Mouse (Mus musculus): ENCODE data around the gene Gm20388. TPM values are rescaled to one million over a fixed set of nuclear protein-coding genes. Genes with fewer than 3 reads are reported as not detected.
A peak's percentile ranks its signal among the peaks of the same experiment; 100 is the strongest.

Gene Gm20388
- polyA plus RNA-seq, 1 experiment from 2014 or later = not detected

- DNase-seq (no peak), ATAC-seq (ENCODE audit: low read depth) (no peak)
- 35% methylated on average over 14 of the region's 14 CpGs for WGBS (ENCODE audit: insufficient replicate concordance)
These were observed 1006.3 kb downstream of the Gm20388 start for GRCm38 (mm10) chr8:120916831-120917435.

DNA sequence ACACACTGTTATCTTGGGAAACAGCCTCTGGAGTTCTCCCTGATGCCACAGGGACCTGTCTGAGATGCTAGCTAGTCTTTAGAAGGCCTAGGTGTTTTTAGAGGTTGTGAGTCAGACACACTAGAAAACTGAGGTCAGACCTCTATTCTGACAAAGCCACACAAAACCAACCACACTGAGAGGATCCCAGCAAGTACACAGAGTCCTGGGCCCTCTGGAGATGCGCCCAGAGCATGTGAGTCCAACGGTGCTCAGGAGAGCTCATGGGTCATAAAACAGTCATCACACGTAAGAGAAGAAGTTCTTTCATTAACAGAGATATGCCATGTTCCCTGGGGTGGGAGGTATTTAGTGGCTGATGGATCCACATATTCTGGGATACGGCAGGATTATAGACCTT lies 1009.9 kb downstream of the Gm20388 start:
- no peak for ATAC-seq (ENCODE audit: low read depth)
- Histone ChIP-seq H3K27ac (no peak overlapping the region), H3K4me1 (replicated peaks) (no peaks in the 10 kb centered on the region), H3K27me3 (no peaks in the 10 kb centered on the region), H3K36me3 (no peaks in the 10 kb centered on the region), H3K4me2 (no peak overlapping the region), H3K9ac (no peak overlapping the region), H3K9me3 (replicated peaks) (no peaks in the 10 kb centered on the region), H3K4me3 (replicated peaks) (no peak overlapping the region)
- WGBS (ENCODE audit: insufficient replicate concordance) = 69% methylated on average over 4 of the region's 4 CpGs
- no peak for DNase-seq

More at GRCm38 (mm10) chr8:120916831-120917435, 1006.3 kb downstream of the Gm20388 start:
- H3K9me3 ChIP-seq (replicated peaks) = no peaks in the 10 kb centered on the region
- no peaks in the 10 kb centered on the region for H3K36me3 ChIP-seq
- H3K4me2 ChIP-seq = no peak overlapping the region
- H3K27ac ChIP-seq = no peak overlapping the region
- no peak overlapping the region for H3K9ac ChIP-seq
- no peaks in the 10 kb centered on the region for H3K27me3 ChIP-seq
- no peaks in the 10 kb centered on the region for H3K4me1 ChIP-seq (replicated peaks)
- no peak overlapping the region for H3K4me3 ChIP-seq (replicated peaks)

DNA sequence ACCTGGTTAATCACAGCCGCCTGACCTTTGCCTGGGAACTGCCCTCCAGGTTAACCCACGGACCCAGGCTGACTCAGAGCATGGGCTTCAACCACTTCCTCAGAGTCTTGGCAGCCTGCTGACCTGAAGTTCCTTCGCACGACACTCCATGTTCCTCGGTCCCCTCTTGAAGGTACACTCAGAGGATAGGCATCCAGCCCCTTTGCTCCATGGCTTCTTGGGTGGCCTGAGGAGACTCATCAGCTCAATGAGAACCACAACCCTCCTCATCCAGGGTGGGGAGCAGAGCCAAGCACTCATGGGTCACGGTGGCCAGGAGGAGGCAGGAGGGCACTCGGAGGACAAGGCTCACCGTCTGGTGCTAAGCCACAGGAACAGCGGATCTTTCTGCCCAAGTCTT lies 1015.6 kb downstream of the Gm20388 start:
- no peaks in the 10 kb centered on the region for H3K36me3 ChIP-seq
- WGBS (ENCODE audit: insufficient replicate concordance) = 65% methylated on average over 9 of the region's 9 CpGs
- no peak for DNase-seq
- no peaks in the 10 kb centered on the region for H3K27me3 ChIP-seq
- ATAC-seq (ENCODE audit: low read depth) = no peak
- no peak overlapping the region for H3K4me2 ChIP-seq
- no peaks in the 10 kb centered on the region for H3K9me3 ChIP-seq (replicated peaks)
- H3K4me1 ChIP-seq (replicated peaks) = no peaks in the 10 kb centered on the region
- no peak overlapping the region for H3K9ac ChIP-seq
- H3K27ac ChIP-seq = no peak overlapping the region
- no peak overlapping the region for H3K4me3 ChIP-seq (replicated peaks)

GRCm38 (mm10) chr8:120928082-120928481 lies 1017.4 kb downstream of the Gm20388 start:
- Histone ChIP-seq H3K27me3 (no peaks in the 10 kb centered on the region), H3K4me3 (replicated peaks) (no peak overlapping the region), H3K9me3 (replicated peaks) (no peaks in the 10 kb centered on the region), H3K27ac (no peak overlapping the region), H3K9ac (no peak overlapping the region), H3K4me2 (no peak overlapping the region), H3K36me3 (no peaks in the 10 kb centered on the region), H3K4me1 (replicated peaks) (no peaks in the 10 kb centered on the region)
- ATAC-seq (ENCODE audit: low read depth) (no peak), DNase-seq (no peak)
- 72% methylated on average over 6 of the region's 6 CpGs for WGBS (ENCODE audit: insufficient replicate concordance)

GRCm38 (mm10) chr8:120934596-120934995 lies 1024.0 kb downstream of the Gm20388 start:
- ATAC-seq (ENCODE audit: low read depth) = no peak
- Histone ChIP-seq H3K9ac (no peak overlapping the region), H3K4me1 (replicated peaks) (peaks cover 16% of the 10 kb centered on the region), H3K9me3 (replicated peaks) (no peaks in the 10 kb centered on the region), H3K27me3 (no peaks in the 10 kb centered on the region), H3K4me3 (replicated peaks) (no peak overlapping the region), H3K36me3 (no peaks in the 10 kb centered on the region), H3K4me2 (no peak overlapping the region), H3K27ac (no peak overlapping the region)
- 65% methylated on average over 9 of the region's 9 CpGs for WGBS (ENCODE audit: insufficient replicate concordance)
- no peak for DNase-seq

GRCm38 (mm10) chr8:120936685-120937084 lies 1026.0 kb downstream of the Gm20388 start:
- Histone ChIP-seq H3K27ac (no peak overlapping the region), H3K4me2 (no peak overlapping the region), H3K4me1 (replicated peaks) (peaks cover 16% of the 10 kb centered on the region), H3K4me3 (replicated peaks) (no peak overlapping the region), H3K36me3 (no peaks in the 10 kb centered on the region), H3K27me3 (no peaks in the 10 kb centered on the region; the same call in 1 of the 2 replicates), H3K9ac (no peak overlapping the region), H3K9me3 (replicated peaks) (no peaks in the 10 kb centered on the region)
- DNase-seq (no peak), ATAC-seq (ENCODE audit: low read depth) (peak; percentile 74)
- 29% methylated on average over 10 of the region's 10 CpGs for WGBS (ENCODE audit: insufficient replicate concordance)

DNA sequence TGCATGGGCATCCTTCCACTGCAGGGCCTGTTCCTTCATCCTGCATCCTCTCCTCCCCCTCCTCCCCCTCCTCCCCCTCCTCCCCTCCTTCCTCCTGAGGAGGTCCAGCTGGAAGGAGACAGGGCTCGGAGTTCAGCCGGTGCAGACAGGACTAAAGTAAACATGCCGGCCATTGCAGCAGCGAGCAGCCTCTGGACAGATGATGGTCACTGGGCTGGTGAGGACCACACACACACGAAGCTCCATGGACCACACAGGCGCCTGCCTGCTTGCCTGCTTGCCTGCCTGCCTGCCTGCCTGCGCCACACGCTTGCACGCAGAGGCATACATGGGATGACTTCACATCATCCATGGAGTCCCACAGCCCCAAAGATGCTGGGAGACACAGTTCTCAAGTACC lies 1026.8 kb downstream of the Gm20388 start:
- Histone ChIP-seq H3K4me1 (replicated peaks) (peaks cover 16% of the 10 kb centered on the region), H3K4me2 (no peak overlapping the region), H3K9ac (no peak overlapping the region), H3K9me3 (replicated peaks) (no peaks in the 10 kb centered on the region), H3K27me3 (no peaks in the 10 kb centered on the region; the same call in 1 of the 2 replicates), H3K27ac (no peak overlapping the region), H3K36me3 (no peaks in the 10 kb centered on the region), H3K4me3 (replicated peaks) (no peak overlapping the region)
- DNase-seq (no peak), ATAC-seq (ENCODE audit: low read depth) (no peak)
- 41% methylated on average over 7 of the region's 9 CpGs for WGBS (ENCODE audit: insufficient replicate concordance)

- 46% methylated on average over 12 of the region's 12 CpGs for WGBS (ENCODE audit: insufficient replicate concordance)
- ATAC-seq (ENCODE audit: low read depth) (no peak), DNase-seq (no peak)
- Histone ChIP-seq H3K36me3 (no peaks in the 10 kb centered on the region), H3K4me1 (replicated peaks) (peaks cover 16% of the 10 kb centered on the region), H3K27me3 (no peaks in the 10 kb centered on the region; the same call in 1 of the 2 replicates), H3K9ac (no peak overlapping the region), H3K9me3 (replicated peaks) (no peaks in the 10 kb centered on the region), H3K4me2 (no peak overlapping the region), H3K27ac (no peak overlapping the region), H3K4me3 (replicated peaks) (no peak overlapping the region)
These were observed 1029.6 kb downstream of the Gm20388 start for GRCm38 (mm10) chr8:120940287-120940686.

DNA sequence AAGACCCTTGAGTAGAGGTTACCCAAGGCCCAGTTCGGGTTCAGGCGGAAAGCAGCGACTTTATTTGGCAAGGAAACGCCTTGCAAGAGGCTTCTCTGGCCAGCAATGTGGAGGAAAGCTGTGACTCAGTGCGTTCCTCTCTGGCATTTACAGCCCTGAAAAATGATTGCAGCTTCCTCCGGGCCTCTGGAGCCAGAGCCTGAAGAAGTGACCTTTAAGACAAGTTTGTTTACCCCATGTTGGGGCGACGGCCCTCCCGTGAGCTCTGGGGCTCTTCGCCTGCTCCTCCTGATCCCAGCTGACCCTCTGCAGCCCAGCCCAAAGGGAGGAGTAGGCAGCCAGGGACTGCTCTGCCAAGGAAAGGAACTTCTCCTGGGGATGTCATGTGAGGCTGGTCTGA lies 1036.6 kb downstream of the Gm20388 start:
- DNase-seq = no peak
- no peak for ATAC-seq (ENCODE audit: low read depth)

GRCm38 (mm10) chr8:120948050-120948595 lies 1037.5 kb downstream of the Gm20388 start:
- no peaks in the 10 kb centered on the region for H3K36me3 ChIP-seq
- no peak overlapping the region for H3K27ac ChIP-seq
- 0 out of 2 replicates have a peak, but pooled peaks cover 2% of the 10 kb centered on the region for H3K4me1 ChIP-seq (replicated peaks)
- H3K9me3 ChIP-seq (replicated peaks) = no peaks in the 10 kb centered on the region
- DNase-seq = no peak
- no peak overlapping the region for H3K4me3 ChIP-seq (replicated peaks)
- H3K4me2 ChIP-seq = no peak overlapping the region
- no peak overlapping the region for H3K9ac ChIP-seq
- 49% methylated on average over 4 of the region's 4 CpGs for WGBS (ENCODE audit: insufficient replicate concordance)
- no peak for ATAC-seq (ENCODE audit: low read depth)
- H3K27me3 ChIP-seq = peaks cover 13% of the 10 kb centered on the region; the same call in 1 of the 2 replicates

More for the DNA sequence above, 1036.6 kb downstream of the Gm20388 start:
- no peaks in the 10 kb centered on the region for H3K36me3 ChIP-seq
- H3K27me3 ChIP-seq = peaks cover 13% of the 10 kb centered on the region; the same call in 1 of the 2 replicates
- H3K4me3 ChIP-seq (replicated peaks) = no peak overlapping the region
- 37% methylated on average over 10 of the region's 10 CpGs for WGBS (ENCODE audit: insufficient replicate concordance)
- no peak overlapping the region for H3K4me2 ChIP-seq
- H3K4me1 ChIP-seq (replicated peaks) = 0 out of 2 replicates have a peak, but pooled peaks cover 2% of the 10 kb centered on the region
- no peak overlapping the region for H3K27ac ChIP-seq
- H3K9me3 ChIP-seq (replicated peaks) = no peaks in the 10 kb centered on the region
- no peak overlapping the region for H3K9ac ChIP-seq

- ATAC-seq (ENCODE audit: low read depth) = no peak
- Histone ChIP-seq H3K4me1 (replicated peaks) (0 out of 2 replicates have a peak, but pooled peaks cover 2% of the 10 kb centered on the region), H3K27me3 (peaks cover 13% of the 10 kb centered on the region; the same call in 1 of the 2 replicates), H3K4me3 (replicated peaks) (no peak overlapping the region), H3K9me3 (replicated peaks) (no peaks in the 10 kb centered on the region), H3K27ac (no peak overlapping the region), H3K4me2 (peak overlapping the region; percentile 17; the same call in 1 of the 2 replicates), H3K36me3 (no peaks in the 10 kb centered on the region), H3K9ac (no peak overlapping the region)
- 40% methylated on average over 25 of the region's 25 CpGs for WGBS (ENCODE audit: insufficient replicate concordance)
- no peak for DNase-seq
These were observed 1038.2 kb downstream of the Gm20388 start for GRCm38 (mm10) chr8:120948620-120949491.

Measured in liver, embryonic 13.5 days (tissue).